Mouse (Mus musculus): ENCODE results near the gene Iqgap2.

- TF ChIP-seq EP300 (IDR thresholded peaks at IDR 0.05; ENCODE audit: low read depth) (no peak), CTCF (IDR thresholded peaks at IDR 0.05; ENCODE audit: low read depth) (no peak)
Measured at GRCm38 (mm10) chr13:95742881-95743466, 148.7 kb downstream of the Iqgap2 start.

Data from heart, postnatal 0 days (tissue).